In the genomic region with DNA sequence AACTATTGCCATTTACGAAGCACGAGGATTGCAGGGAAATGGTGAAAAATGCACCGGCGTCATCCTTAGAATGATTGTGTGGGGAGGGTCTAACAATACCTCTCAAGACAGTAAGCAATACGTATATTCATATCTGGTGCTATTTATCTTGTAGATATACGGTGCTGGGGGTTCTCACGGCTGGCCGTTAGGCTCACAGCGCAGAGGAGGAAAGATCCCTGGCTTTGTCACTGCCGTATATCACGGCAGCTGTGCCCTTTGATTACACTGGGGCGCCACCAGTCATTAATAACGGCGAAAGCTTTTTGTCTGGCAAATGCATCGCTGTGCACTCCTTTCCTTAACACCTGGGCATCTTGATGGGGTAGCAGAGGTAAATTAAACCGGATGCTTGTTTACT, we compare ENCODE assay signal across 26 mouse cellular contexts.
DNase-seq lines count a peak whose midpoint lies in the region; ATAC-seq lines count a peak whose summit lies in the region.
"Had no signal": no experiment of that assay in that cellular context is flagged by ENCODE, and none has a peak within 500 bp of the region (broad histone marks: within the 10 kb centered on the region; RNA-seq: fewer than 3 reads in every experiment).

No protein-coding gene starts in this region.

- peak overlapping the region; percentile 62 for H3K27ac ChIP-seq in hindbrain, embryonic 13.5 days
- no peak overlapping the region for H3K27ac ChIP-seq in hindbrain, embryonic 10.5 days
- H3K27ac ChIP-seq in kidney, embryonic 16.5 days (ENCODE audit: low read length): no peak overlapping the region
- H3K27ac ChIP-seq in limb, embryonic 12.5 days: no peak overlapping the region
- H3K27ac ChIP-seq: embryonic facial prominence, embryonic 10.5 days; forebrain, embryonic 15.5 days; limb, embryonic 15.5 days; liver, embryonic 14.5 days had no signal

- 60% methylated on average over 16 of the region's 16 CpGs for WGBS in hindbrain, embryonic 13.5 days
- 88% methylated on average over 16 of the region's 16 CpGs for WGBS in hindbrain, embryonic 10.5 days
- 13% methylated on average over 16 of the region's 16 CpGs for WGBS in kidney, embryonic 16.5 days
- 12% methylated on average over 16 of the region's 16 CpGs for WGBS in limb, embryonic 12.5 days

- 0 out of 2 replicates have a peak overlapping the region, but pooled peaks have one; percentile 19 for H3K9ac ChIP-seq in hindbrain, embryonic 13.5 days
- 0 out of 2 replicates have a peak overlapping the region, but pooled peaks have one; percentile 10 for H3K9ac ChIP-seq in kidney, embryonic 16.5 days (replicated peaks; ENCODE audit: low read length)
- H3K9ac ChIP-seq in limb, embryonic 12.5 days (replicated peaks): no peak overlapping the region
- H3K9ac ChIP-seq: forebrain, embryonic 15.5 days; heart, embryonic 12.5 days; limb, embryonic 15.5 days; liver, embryonic 14.5 days; lung, embryonic 14.5 days had no signal

- H3K4me1 ChIP-seq in hindbrain, embryonic 13.5 days (replicated peaks): peaks cover 21% of the 10 kb centered on the region
- H3K4me1 ChIP-seq in hindbrain, embryonic 10.5 days (replicated peaks): peaks cover 12% of the 10 kb centered on the region; the same call in 1 of the 2 replicates
- H3K4me1 ChIP-seq in kidney, embryonic 16.5 days (ENCODE audit: insufficient read depth, low read length): peaks cover 37% of the 10 kb centered on the region
- peaks cover 29% of the 10 kb centered on the region for H3K4me1 ChIP-seq in limb, embryonic 12.5 days (replicated peaks)
- H3K4me1 ChIP-seq: forebrain, embryonic 15.5 days; limb, embryonic 15.5 days had no signal

- H3K9me3 ChIP-seq in hindbrain, embryonic 13.5 days: no peaks in the 10 kb centered on the region
- no peaks in the 10 kb centered on the region for H3K9me3 ChIP-seq in hindbrain, embryonic 10.5 days
- H3K9me3 ChIP-seq in kidney, embryonic 16.5 days (ENCODE audit: low read length): no peaks in the 10 kb centered on the region
- H3K9me3 ChIP-seq in limb, embryonic 12.5 days: no peaks in the 10 kb centered on the region
- H3K9me3 ChIP-seq: embryonic facial prominence, embryonic 10.5 days; forebrain, embryonic 15.5 days; G1E; heart, embryonic 12.5 days; limb, embryonic 15.5 days had no signal

- ATAC-seq in hindbrain, embryonic 13.5 days (ENCODE audit: low FRiP score): no peak
- ATAC-seq in kidney, embryonic 16.5 days (ENCODE audit: low FRiP score, low TSS enrichment): no peak
- ATAC-seq in limb, embryonic 12.5 days (ENCODE audit: insufficient number of reproducible peaks, insufficient read depth, low FRiP score, low TSS enrichment, low read depth): no peak
- no peak for ATAC-seq in CD4-positive, CD25-positive, alpha-beta regulatory T cell, adult 4 months
- ATAC-seq: forebrain, embryonic 15.5 days; midbrain, embryonic 16.5 days; Patski had no signal

- DNase-seq in hindbrain, embryonic 10.5 days (ENCODE audit: low spot score): no peak
- no peak for DNase-seq in kidney, adult 9 months
- no peak for DNase-seq in adrenal gland, postnatal 25 days
- DNase-seq: adrenal gland, adult 2 months; cerebellum, adult 18-20 months; cerebellum, postnatal 14 days; gastrocnemius, postnatal 14 days; heart, adult 11 months; heart, postnatal 10 days; kidney, adult 18-20 months; kidney, postnatal 4 days; lung, embryonic 14.5 days; lung, postnatal 4 days had no signal

- H3K27me3 ChIP-seq in hindbrain, embryonic 13.5 days: no peaks in the 10 kb centered on the region
- no peaks in the 10 kb centered on the region for H3K27me3 ChIP-seq in hindbrain, embryonic 10.5 days (ENCODE audit: insufficient read depth, poor library complexity, severe bottlenecking)
- no peaks in the 10 kb centered on the region for H3K27me3 ChIP-seq in kidney, embryonic 16.5 days (ENCODE audit: insufficient read depth, low read length)
- peaks cover 39% of the 10 kb centered on the region for H3K27me3 ChIP-seq in limb, embryonic 12.5 days
- H3K27me3 ChIP-seq: CH12.LX; forebrain, embryonic 15.5 days; heart, embryonic 12.5 days had no signal

- no peak overlapping the region for H3K4me3 ChIP-seq in hindbrain, embryonic 13.5 days
- no peak overlapping the region for H3K4me3 ChIP-seq in hindbrain, embryonic 10.5 days
- no peak overlapping the region for H3K4me3 ChIP-seq in kidney, embryonic 16.5 days (ENCODE audit: low read length)
- no peak overlapping the region for H3K4me3 ChIP-seq in limb, embryonic 12.5 days (replicated peaks)
- H3K4me3 ChIP-seq: embryonic facial prominence, embryonic 10.5 days; forebrain, embryonic 15.5 days; heart, embryonic 12.5 days; limb, embryonic 15.5 days had no signal

- no peak overlapping the region for H3K4me2 ChIP-seq in hindbrain, embryonic 13.5 days
- no peak overlapping the region for H3K4me2 ChIP-seq in kidney, embryonic 16.5 days (replicated peaks; ENCODE audit: low read depth, low read length)
- peak overlapping the region; percentile 13; the same call in 1 of the 2 replicates for H3K4me2 ChIP-seq in limb, embryonic 12.5 days
- H3K4me2 ChIP-seq: forebrain, embryonic 15.5 days; heart, embryonic 12.5 days; limb, embryonic 15.5 days; lung, embryonic 14.5 days had no signal

- H3K36me3 ChIP-seq in hindbrain, embryonic 13.5 days: no peaks in the 10 kb centered on the region
- no peaks in the 10 kb centered on the region for H3K36me3 ChIP-seq in hindbrain, embryonic 10.5 days
- H3K36me3 ChIP-seq in kidney, embryonic 16.5 days (ENCODE audit: insufficient read depth, low read length): no peaks in the 10 kb centered on the region
- no peaks in the 10 kb centered on the region for H3K36me3 ChIP-seq in limb, embryonic 12.5 days
- H3K36me3 ChIP-seq: embryonic facial prominence, embryonic 10.5 days; forebrain, embryonic 15.5 days; G1E; heart, embryonic 12.5 days; limb, embryonic 15.5 days had no signal
